Mouse (Mus musculus): ENCODE results near the gene Mrps27. TPM values are rescaled to one million over a fixed set of nuclear protein-coding genes. Genes with fewer than 3 reads are reported as not detected.
"Not testable (repeated sequence)": the region's sequence is repeated elsewhere in the genome, so short reads cannot be mapped to it uniquely, and the experiment has no call there.

Gene Mrps27
- polyA plus RNA-seq, 1 experiment: 14.7 TPM

DNA sequence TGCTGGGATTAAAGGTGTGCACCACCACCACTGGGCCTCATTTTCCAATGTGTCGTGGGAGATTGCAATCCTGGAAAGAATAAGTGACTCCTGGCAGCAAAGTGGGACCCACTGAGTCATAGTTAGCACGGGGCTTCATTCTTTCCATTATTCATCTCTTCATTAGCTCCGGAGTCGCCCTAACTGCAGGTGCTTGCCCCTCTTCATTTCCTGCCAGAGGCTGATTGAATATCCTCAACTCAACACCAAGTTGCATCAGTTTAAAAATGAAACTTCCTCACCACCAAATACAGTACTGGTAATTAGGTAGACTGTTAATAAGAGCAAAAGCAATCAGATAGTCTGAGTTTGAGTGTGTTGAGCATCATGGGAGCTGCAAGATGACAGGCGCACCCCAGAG is 30.5 kb upstream of the Mrps27 start:
- WGBS: 61% methylated on average over 5 of the region's 5 CpGs
- TF ChIP-seq POLR2A (IDR thresholded peaks at IDR 0.05; ENCODE audit: borderline replicate concordance, control insufficient read depth, low read depth, low read length) (no peak), CTCF (IDR thresholded peaks at IDR 0.05; ENCODE audit: control insufficient read depth, insufficient read depth, low read length) (no peak)

DNA sequence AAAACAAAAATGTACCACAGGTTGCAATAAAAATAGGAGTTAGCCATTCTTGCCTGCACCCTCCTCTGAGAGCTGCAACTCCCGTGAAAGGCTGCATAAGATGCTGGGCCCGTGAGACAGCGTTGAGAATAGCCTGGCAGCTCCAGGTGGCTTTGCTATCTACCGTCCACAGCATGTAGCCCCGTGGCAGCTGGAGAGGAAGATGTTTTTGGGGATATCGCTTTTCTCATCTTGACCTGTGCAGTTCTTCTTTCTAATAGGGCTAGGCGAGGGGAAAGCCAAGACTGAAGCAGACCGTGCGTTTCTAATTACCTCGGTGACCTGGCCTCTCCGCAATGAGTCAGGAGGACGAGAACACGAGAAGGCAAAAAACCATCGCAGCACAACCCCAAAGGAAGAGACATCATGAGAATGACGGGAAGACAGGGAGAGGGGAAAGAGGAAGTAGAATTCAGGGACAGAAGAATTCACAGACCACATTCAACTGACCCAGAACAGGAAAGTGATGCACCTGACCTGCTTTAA is 29.9 kb upstream of the Mrps27 start:
- TF ChIP-seq POLR2A (IDR thresholded peaks at IDR 0.05; ENCODE audit: borderline replicate concordance, control insufficient read depth, low read depth, low read length) (no peak), CTCF (IDR thresholded peaks at IDR 0.05; ENCODE audit: control insufficient read depth, insufficient read depth, low read length) (no peak)
- 32% methylated on average over 15 of the region's 15 CpGs for WGBS
- Histone ChIP-seq H3K4me3 (replicated peaks; ENCODE audit: control insufficient read depth, low read depth, low read length) (no peak overlapping the region), H3K27ac (ENCODE audit: control insufficient read depth, insufficient read depth, low read depth, low read length, poor library complexity) (no peak overlapping the region), H3K4me1 (ENCODE audit: control insufficient read depth, insufficient read depth, low read length) (no peaks in the 10 kb centered on the region; the same call in 1 of the 2 replicates)

More for the DNA sequence above, 30.5 kb upstream of the Mrps27 start:
- Histone ChIP-seq H3K27ac (ENCODE audit: control insufficient read depth, insufficient read depth, low read depth, low read length, poor library complexity) (no peak overlapping the region), H3K4me1 (ENCODE audit: control insufficient read depth, insufficient read depth, low read length) (no peaks in the 10 kb centered on the region; the same call in 1 of the 2 replicates), H3K4me3 (replicated peaks; ENCODE audit: control insufficient read depth, low read depth, low read length) (no peak overlapping the region)

DNA sequence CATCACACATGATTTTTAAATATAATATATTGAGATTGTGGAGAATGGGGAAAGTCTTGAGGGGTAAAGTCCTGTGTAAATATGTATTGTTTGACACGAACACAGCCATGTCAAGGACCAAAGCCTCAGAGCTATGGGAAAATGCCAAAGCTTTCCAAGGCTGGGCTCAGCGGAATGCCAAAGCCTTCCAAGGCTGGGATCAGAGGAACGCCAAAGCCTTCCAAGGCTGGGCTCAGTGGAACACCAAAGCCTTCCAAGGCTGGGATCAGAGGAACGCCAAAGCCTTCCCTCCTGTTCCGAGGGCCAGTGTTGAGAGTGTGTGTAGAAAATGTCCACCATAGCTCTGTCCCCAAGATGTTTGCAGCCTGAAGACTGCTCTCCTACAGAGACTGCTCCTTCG is 28.2 kb upstream of the Mrps27 start:
- Histone ChIP-seq H3K4me1 (ENCODE audit: control insufficient read depth, insufficient read depth, low read length) (no peaks in the 10 kb centered on the region; the same call in 1 of the 2 replicates), H3K27ac (ENCODE audit: control insufficient read depth, insufficient read depth, low read depth, low read length, poor library complexity) (no peak overlapping the region), H3K4me3 (replicated peaks; ENCODE audit: control insufficient read depth, low read depth, low read length) (no peak overlapping the region)
- no peak for TF ChIP-seq CTCF (IDR thresholded peaks at IDR 0.05; ENCODE audit: control insufficient read depth, insufficient read depth, low read length)
- no peak for TF ChIP-seq POLR2A (IDR thresholded peaks at IDR 0.05; ENCODE audit: borderline replicate concordance, control insufficient read depth, low read depth, low read length)
- 75% methylated on average over 6 of the region's 6 CpGs for WGBS

DNA sequence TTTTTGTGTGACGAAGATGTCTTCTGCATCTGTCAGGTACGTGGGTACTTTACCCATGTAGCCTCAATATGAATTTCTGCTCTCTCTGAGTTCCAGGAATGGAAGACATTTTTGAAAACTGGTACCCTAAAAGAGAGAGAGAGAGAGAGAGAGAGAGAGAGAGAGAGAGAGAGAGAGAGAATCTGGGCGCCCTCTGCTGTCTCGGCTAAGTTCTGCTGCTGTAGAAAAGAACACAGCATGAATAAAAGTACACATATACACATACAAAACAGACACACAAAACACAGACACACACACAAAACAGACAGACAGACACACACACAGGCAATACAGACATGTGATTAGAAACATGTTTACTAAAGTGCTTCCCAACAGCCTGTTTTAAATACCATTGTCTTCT is 27.5 kb upstream of the Mrps27 start:
- no peak overlapping the region for H3K4me3 ChIP-seq (replicated peaks; ENCODE audit: control insufficient read depth, low read depth, low read length)
- 42% methylated on average over 4 of the region's 4 CpGs for WGBS
- TF ChIP-seq POLR2A (IDR thresholded peaks at IDR 0.05; ENCODE audit: borderline replicate concordance, control insufficient read depth, low read depth, low read length): no peak
- no peak for TF ChIP-seq CTCF (IDR thresholded peaks at IDR 0.05; ENCODE audit: control insufficient read depth, insufficient read depth, low read length)
- no peaks in the 10 kb centered on the region; the same call in 1 of the 2 replicates for H3K4me1 ChIP-seq (ENCODE audit: control insufficient read depth, insufficient read depth, low read length)
- no peak overlapping the region for H3K27ac ChIP-seq (ENCODE audit: control insufficient read depth, insufficient read depth, low read depth, low read length, poor library complexity)

DNA sequence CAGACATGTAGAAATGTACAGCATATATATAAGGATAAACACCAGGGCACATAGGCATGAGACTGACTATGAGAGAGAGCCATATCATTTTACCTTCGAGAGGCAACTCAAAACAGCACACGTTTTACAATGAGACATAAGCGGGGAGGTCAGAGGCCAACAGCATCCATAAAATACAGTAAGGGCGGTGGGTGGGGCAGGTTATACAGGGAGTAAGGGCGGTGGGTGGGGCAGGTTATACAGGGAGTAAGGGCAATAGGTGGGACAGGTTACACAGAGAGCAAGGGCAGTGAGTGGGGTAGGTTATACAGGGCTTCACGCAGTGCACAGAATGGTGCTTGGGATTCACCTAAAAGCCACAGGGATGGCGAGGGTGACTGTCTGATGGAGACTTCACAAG is 24.1 kb upstream of the Mrps27 start:
- H3K27ac ChIP-seq (ENCODE audit: control insufficient read depth, insufficient read depth, low read depth, low read length, poor library complexity): no peak overlapping the region
- no peak overlapping the region for H3K4me3 ChIP-seq (replicated peaks; ENCODE audit: control insufficient read depth, low read depth, low read length)
- no peak for TF ChIP-seq POLR2A (IDR thresholded peaks at IDR 0.05; ENCODE audit: borderline replicate concordance, control insufficient read depth, low read depth, low read length)
- 90% methylated on average over 7 of the region's 7 CpGs for WGBS
- no peaks in the 10 kb centered on the region for H3K4me1 ChIP-seq (ENCODE audit: control insufficient read depth, insufficient read depth, low read length)

DNA sequence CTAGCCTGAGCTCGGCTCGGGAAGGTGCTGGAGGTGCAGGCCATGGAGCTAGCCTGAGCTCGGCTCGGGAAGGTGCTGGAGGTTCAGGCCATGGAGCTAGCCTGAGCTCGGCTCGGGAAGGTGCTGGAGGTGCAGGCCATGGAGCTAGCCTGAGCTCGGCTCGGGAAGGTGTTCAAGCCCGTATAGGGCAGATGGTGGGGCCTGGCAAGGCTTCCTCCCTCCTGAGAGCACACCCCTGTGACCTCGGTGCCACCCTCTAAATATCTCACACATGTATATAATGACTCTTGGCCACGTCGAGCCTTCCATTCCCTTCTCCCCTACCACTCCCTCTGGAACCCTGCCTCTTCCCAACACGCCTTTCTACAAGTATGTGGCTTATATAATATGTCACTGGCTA is 21.7 kb upstream of the Mrps27 start:
- not testable (repeated sequence) for H3K4me3 ChIP-seq (replicated peaks; ENCODE audit: control insufficient read depth, low read depth, low read length); H3K4me1 ChIP-seq (ENCODE audit: control insufficient read depth, insufficient read depth, low read length); H3K27ac ChIP-seq (ENCODE audit: control insufficient read depth, insufficient read depth, low read depth, low read length, poor library complexity)
- WGBS: 89% methylated on average over 11 of the region's 13 CpGs

DNA sequence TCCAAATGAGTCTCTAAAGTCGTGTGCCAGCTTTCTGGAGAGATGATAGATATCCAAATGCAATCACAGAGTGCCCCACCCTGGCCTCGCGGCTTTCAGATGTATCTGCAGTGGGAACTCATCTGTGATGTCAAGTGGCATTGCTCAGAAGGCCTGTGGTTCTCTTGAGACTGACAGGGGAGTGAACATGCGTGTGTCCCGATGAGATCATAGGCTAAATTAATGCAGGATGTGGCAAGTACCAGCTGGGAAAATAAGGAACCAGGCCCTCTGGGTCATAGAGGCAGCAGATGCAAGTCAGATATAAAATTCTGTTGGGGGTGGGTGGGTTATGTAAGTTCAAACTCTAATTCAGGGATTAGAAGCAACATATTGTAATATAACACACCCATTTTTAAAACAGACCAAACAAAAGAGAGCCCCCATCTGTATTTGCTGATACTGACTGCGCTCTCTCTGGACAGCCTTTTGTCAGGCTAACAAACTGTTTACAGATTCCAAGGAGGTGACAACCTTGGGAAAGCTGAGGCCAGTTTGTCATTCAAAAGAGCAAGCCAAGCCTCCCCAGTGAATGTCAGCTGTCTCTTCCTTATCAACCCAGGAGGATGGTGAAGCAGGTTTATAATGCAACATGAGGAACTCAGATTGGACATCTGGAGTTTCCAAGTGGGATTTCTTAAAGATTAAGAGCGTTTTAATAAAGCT is 20.8 kb upstream of the Mrps27 start:
- WGBS: 60% methylated on average over 7 of the region's 7 CpGs
- H3K27ac ChIP-seq (ENCODE audit: control insufficient read depth, insufficient read depth, low read depth, low read length, poor library complexity): no peak overlapping the region

DNA sequence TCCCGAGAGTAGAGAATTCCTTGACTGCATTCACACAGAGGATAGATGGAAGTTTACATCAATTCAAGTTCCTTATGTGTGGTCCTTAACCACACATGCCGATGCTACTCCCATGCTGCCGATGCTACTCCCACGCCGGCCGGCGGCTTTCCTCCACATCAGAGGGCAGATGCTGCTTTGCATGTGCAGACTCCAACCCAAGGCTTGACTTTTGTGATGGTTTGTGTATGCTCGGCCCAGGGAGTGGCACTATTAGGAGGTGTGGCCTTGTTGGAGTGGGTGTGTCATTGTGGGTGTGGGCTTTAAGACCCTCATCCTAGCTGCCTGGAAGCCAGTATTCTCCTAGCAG is 20.3 kb upstream of the Mrps27 start:
- H3K4me3 ChIP-seq (replicated peaks; ENCODE audit: control insufficient read depth, low read depth, low read length); H3K27ac ChIP-seq (ENCODE audit: control insufficient read depth, insufficient read depth, low read depth, low read length, poor library complexity); H3K4me1 ChIP-seq (ENCODE audit: control insufficient read depth, insufficient read depth, low read length): not testable (repeated sequence)
- 91% methylated on average over 8 of the region's 8 CpGs for WGBS

More for the DNA sequence above, 20.8 kb upstream of the Mrps27 start:
- no peak overlapping the region for H3K4me3 ChIP-seq (replicated peaks; ENCODE audit: control insufficient read depth, low read depth, low read length)
- H3K4me1 ChIP-seq (ENCODE audit: control insufficient read depth, insufficient read depth, low read length): no peaks in the 10 kb centered on the region; the same call in 1 of the 2 replicates
- TF ChIP-seq CTCF (IDR thresholded peaks at IDR 0.05; ENCODE audit: control insufficient read depth, insufficient read depth, low read length) (no peak), POLR2A (IDR thresholded peaks at IDR 0.05; ENCODE audit: borderline replicate concordance, control insufficient read depth, low read depth, low read length) (no peak)

DNA sequence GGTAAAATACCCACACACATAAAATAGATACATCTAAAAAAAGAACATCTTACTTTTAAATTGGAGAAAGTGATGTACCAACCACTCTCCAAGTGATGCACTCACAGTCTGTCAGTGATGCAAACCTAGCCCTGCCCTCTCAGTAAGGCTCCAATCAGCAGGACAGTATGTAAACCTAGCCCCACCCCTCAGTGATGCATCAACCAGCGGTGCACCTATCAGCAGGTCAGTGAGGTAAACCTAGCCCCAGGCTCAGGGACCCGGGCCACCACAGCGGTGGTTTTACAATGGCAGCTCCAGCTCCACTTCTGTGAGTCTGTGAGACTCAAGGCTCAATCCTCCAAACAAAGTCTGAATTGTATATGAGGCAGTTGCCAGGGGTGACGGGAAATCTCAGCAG is 13.3 kb upstream of the Mrps27 start:
- WGBS: 84% methylated on average over 4 of the region's 4 CpGs
- no peaks in the 10 kb centered on the region; the same call in 1 of the 2 replicates for H3K4me1 ChIP-seq (ENCODE audit: control insufficient read depth, insufficient read depth, low read length)
- H3K27ac ChIP-seq (ENCODE audit: control insufficient read depth, insufficient read depth, low read depth, low read length, poor library complexity): no peak overlapping the region
- no peak overlapping the region for H3K4me3 ChIP-seq (replicated peaks; ENCODE audit: control insufficient read depth, low read depth, low read length)
- no peak for TF ChIP-seq POLR2A (IDR thresholded peaks at IDR 0.05; ENCODE audit: borderline replicate concordance, control insufficient read depth, low read depth, low read length)

Measured in bone marrow, adult 2 months (tissue).